Mouse (Mus musculus): Measurements from ENCODE around the gene Atf7. TPM values are rescaled to one million over a fixed set of nuclear protein-coding genes. Genes with fewer than 3 reads are reported as not detected.
"Not testable (repeated sequence)": the region's sequence is repeated elsewhere in the genome, so short reads cannot be mapped to it uniquely, and the experiment has no call there.

Gene Atf7
- total RNA-seq, 1 experiment, result 12.4 TPM

GRCm38 (mm10) chr15:102663825-102664224 lies 38.6 kb upstream of the Atf7 start:
- H3K27ac ChIP-seq (ENCODE audit: insufficient read depth, low read depth, low read length, poor library complexity, severe bottlenecking), result no peak overlapping the region
- H3K4me3 ChIP-seq (ENCODE audit: insufficient read depth in 1 of 2, low read depth in 1 of 2, low read length in 2 of 2, poor library complexity in 1 of 2, severe bottlenecking in 1 of 2), result no peak overlapping the region
- in situ Hi-C loops (cut with MboI; ENCODE audit: low sequenced_read_pairs in 2 of 2, unreplicated experiment in 2 of 2), result no loop called here
- peaks cover 0 to 2% of the 10 kb centered on the region in 2 experiments; a peak in 1 of 4 replicates for H3K4me1 ChIP-seq (ENCODE audit: control insufficient read depth in 2 of 2, insufficient read depth in 2 of 2, low read length in 2 of 2, poor library complexity in 1 of 2)
- H3K9ac ChIP-seq (ENCODE audit: insufficient read depth, low read depth, low read length, poor library complexity, severe bottlenecking), result no peak overlapping the region
- TF ChIP-seq ZNF384 (IDR thresholded peaks at IDR 0.05; ENCODE audit: low read depth, low read length) (no peak), HCFC1 (IDR thresholded peaks at IDR 0.05; ENCODE audit: borderline replicate concordance, insufficient read depth, low read length) (no peak), MAFK (IDR thresholded peaks at IDR 0.05; ENCODE audit: insufficient read depth, low read depth, low read length) (no peak), ZC3H11A (IDR thresholded peaks at IDR 0.05; ENCODE audit: borderline replicate concordance, low read depth, low read length) (no peak), CHD2 (IDR thresholded peaks at IDR 0.05; ENCODE audit: low read depth, low read length) (no peak)
- H3K9me3 ChIP-seq (ENCODE audit: control insufficient read depth, insufficient read depth, low read depth, low read length), result no peaks in the 10 kb centered on the region
- peaks cover 51% of the 10 kb centered on the region for H3K36me3 ChIP-seq (ENCODE audit: control insufficient read depth, insufficient read depth, low read length, poor library complexity, severe bottlenecking)
- DNase-seq (ENCODE audit: low read depth, low spot score), result no peak

- peaks cover 44% of the 10 kb centered on the region for H3K36me3 ChIP-seq (ENCODE audit: control insufficient read depth, insufficient read depth, low read length, poor library complexity, severe bottlenecking)
- H3K4me3 ChIP-seq (ENCODE audit: insufficient read depth in 1 of 2, low read depth in 1 of 2, low read length in 2 of 2, poor library complexity in 1 of 2, severe bottlenecking in 1 of 2); in situ Hi-C loops (cut with MboI; ENCODE audit: low sequenced_read_pairs in 2 of 2, unreplicated experiment in 2 of 2); H3K27ac ChIP-seq (ENCODE audit: insufficient read depth, low read depth, low read length, poor library complexity, severe bottlenecking); H3K4me1 ChIP-seq (ENCODE audit: control insufficient read depth in 2 of 2, insufficient read depth in 2 of 2, low read length in 2 of 2, poor library complexity in 1 of 2); DNase-seq (ENCODE audit: low read depth, low spot score); H3K9ac ChIP-seq (ENCODE audit: insufficient read depth, low read depth, low read length, poor library complexity, severe bottlenecking); H3K9me3 ChIP-seq (ENCODE audit: control insufficient read depth, insufficient read depth, low read depth, low read length): not testable (repeated sequence)
Measured at GRCm38 (mm10) chr15:102662601-102663000, 37.3 kb upstream of the Atf7 start.

GRCm38 (mm10) chr15:102657926-102658381 lies 32.7 kb upstream of the Atf7 start:
- Histone ChIP-seq H3K27ac (ENCODE audit: insufficient read depth, low read depth, low read length, poor library complexity, severe bottlenecking) (no peak overlapping the region), H3K9me3 (ENCODE audit: control insufficient read depth, insufficient read depth, low read depth, low read length) (no peaks in the 10 kb centered on the region)

GRCm38 (mm10) chr15:102656658-102657057 lies 31.4 kb upstream of the Atf7 start:
- Histone ChIP-seq H3K4me3 (ENCODE audit: insufficient read depth in 1 of 2, low read depth in 1 of 2, low read length in 2 of 2, poor library complexity in 1 of 2, severe bottlenecking in 1 of 2) (no peak overlapping the region), H3K9ac (ENCODE audit: insufficient read depth, low read depth, low read length, poor library complexity, severe bottlenecking) (no peak overlapping the region), H3K9me3 (ENCODE audit: control insufficient read depth, insufficient read depth, low read depth, low read length) (no peaks in the 10 kb centered on the region), H3K27ac (ENCODE audit: insufficient read depth, low read depth, low read length, poor library complexity, severe bottlenecking) (no peak overlapping the region), H3K4me1 (ENCODE audit: control insufficient read depth in 2 of 2, insufficient read depth in 2 of 2, low read length in 2 of 2, poor library complexity in 1 of 2) (no peaks in the 10 kb centered on the region), H3K36me3 (ENCODE audit: control insufficient read depth, insufficient read depth, low read length, poor library complexity, severe bottlenecking) (peaks cover 5% of the 10 kb centered on the region)
- in situ Hi-C loops (cut with MboI; ENCODE audit: low sequenced_read_pairs in 2 of 2, unreplicated experiment in 2 of 2), result no loop called here
- DNase-seq (ENCODE audit: low read depth, low spot score), result no peak
- TF ChIP-seq ZC3H11A (IDR thresholded peaks at IDR 0.05; ENCODE audit: borderline replicate concordance, low read depth, low read length) (no peak), MAFK (IDR thresholded peaks at IDR 0.05; ENCODE audit: insufficient read depth, low read depth, low read length) (no peak), HCFC1 (IDR thresholded peaks at IDR 0.05; ENCODE audit: borderline replicate concordance, insufficient read depth, low read length) (no peak), CHD2 (IDR thresholded peaks at IDR 0.05; ENCODE audit: low read depth, low read length) (no peak), ZNF384 (IDR thresholded peaks at IDR 0.05; ENCODE audit: low read depth, low read length) (no peak)

More at GRCm38 (mm10) chr15:102657926-102658381, 32.7 kb upstream of the Atf7 start:
- no peak overlapping the region for H3K9ac ChIP-seq (ENCODE audit: insufficient read depth, low read depth, low read length, poor library complexity, severe bottlenecking)
- in situ Hi-C loops (cut with MboI; ENCODE audit: low sequenced_read_pairs in 2 of 2, unreplicated experiment in 2 of 2), result no loop called here
- TF ChIP-seq ZNF384 (IDR thresholded peaks at IDR 0.05; ENCODE audit: low read depth, low read length) (no peak), CHD2 (IDR thresholded peaks at IDR 0.05; ENCODE audit: low read depth, low read length) (no peak), ZC3H11A (IDR thresholded peaks at IDR 0.05; ENCODE audit: borderline replicate concordance, low read depth, low read length) (no peak), HCFC1 (IDR thresholded peaks at IDR 0.05; ENCODE audit: borderline replicate concordance, insufficient read depth, low read length) (no peak), MAFK (IDR thresholded peaks at IDR 0.05; ENCODE audit: insufficient read depth, low read depth, low read length) (no peak)
- H3K36me3 ChIP-seq (ENCODE audit: control insufficient read depth, insufficient read depth, low read length, poor library complexity, severe bottlenecking), result peaks cover 7% of the 10 kb centered on the region
- DNase-seq (ENCODE audit: low read depth, low spot score), result no peak
- no peaks in the 10 kb centered on the region for H3K4me1 ChIP-seq (ENCODE audit: control insufficient read depth in 2 of 2, insufficient read depth in 2 of 2, low read length in 2 of 2, poor library complexity in 1 of 2)
- H3K4me3 ChIP-seq (ENCODE audit: insufficient read depth in 1 of 2, low read depth in 1 of 2, low read length in 2 of 2, poor library complexity in 1 of 2, severe bottlenecking in 1 of 2), result no peak overlapping the region

GRCm38 (mm10) chr15:102651928-102652660 lies 26.8 kb upstream of the Atf7 start:
- H3K4me3 ChIP-seq (ENCODE audit: insufficient read depth in 1 of 2, low read depth in 1 of 2, low read length in 2 of 2, poor library complexity in 1 of 2, severe bottlenecking in 1 of 2); H3K27ac ChIP-seq (ENCODE audit: insufficient read depth, low read depth, low read length, poor library complexity, severe bottlenecking); H3K9me3 ChIP-seq (ENCODE audit: control insufficient read depth, insufficient read depth, low read depth, low read length); H3K36me3 ChIP-seq (ENCODE audit: control insufficient read depth, insufficient read depth, low read length, poor library complexity, severe bottlenecking); H3K9ac ChIP-seq (ENCODE audit: insufficient read depth, low read depth, low read length, poor library complexity, severe bottlenecking); in situ Hi-C loops (cut with MboI; ENCODE audit: low sequenced_read_pairs in 2 of 2, unreplicated experiment in 2 of 2); DNase-seq (ENCODE audit: low read depth, low spot score); H3K4me1 ChIP-seq (ENCODE audit: control insufficient read depth in 2 of 2, insufficient read depth in 2 of 2, low read length in 2 of 2, poor library complexity in 1 of 2): not testable (repeated sequence)

Data from ES-E14 (cell line).